Mouse (Mus musculus): Measurements from ENCODE around the gene 1700061G19Rik. TPM values are rescaled to one million over a fixed set of nuclear protein-coding genes. Genes with fewer than 3 reads are reported as not detected.
A peak's percentile ranks its signal among the peaks of the same experiment; 100 is the strongest.

Gene 1700061G19Rik
- polyA plus RNA-seq, 1 experiment from 2014 or later, result 0.63 TPM

DNA sequence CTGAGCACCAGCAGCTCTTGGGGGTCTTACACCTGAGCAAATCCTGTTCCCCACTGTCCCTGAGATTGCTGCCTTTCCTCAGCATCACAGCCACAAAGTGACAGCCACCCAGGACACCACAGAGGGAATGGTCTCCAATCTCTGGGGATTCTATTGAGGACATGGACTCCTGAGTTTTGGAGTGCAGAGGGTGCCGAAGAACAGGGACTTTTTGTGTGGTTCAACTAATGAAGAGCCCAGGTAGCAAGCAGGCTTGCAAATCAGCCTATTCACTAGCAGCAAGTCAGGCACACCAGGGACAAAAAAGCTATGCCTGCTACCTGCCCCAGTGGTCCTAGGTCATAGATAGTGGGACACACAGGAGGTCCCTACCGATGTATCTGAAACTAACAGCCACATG is 58.1 kb downstream of the 1700061G19Rik start:
- Histone ChIP-seq H3K4me2 (peak overlapping the region; percentile 80; the same call in 1 of the 2 replicates), H3K36me3 (no peaks in the 10 kb centered on the region), H3K27ac (no peak overlapping the region), H3K27me3 (replicated peaks) (no peaks in the 10 kb centered on the region), H3K9me3 (no peaks in the 10 kb centered on the region), H3K9ac (no peak overlapping the region), H3K4me1 (peaks cover 20% of the 10 kb centered on the region), H3K4me3 (replicated peaks) (no peak overlapping the region)
- 91% methylated on average over 2 of the region's 2 CpGs for WGBS
- ATAC-seq (ENCODE audit: insufficient read depth, low FRiP score, low read depth), result no peak

DNA sequence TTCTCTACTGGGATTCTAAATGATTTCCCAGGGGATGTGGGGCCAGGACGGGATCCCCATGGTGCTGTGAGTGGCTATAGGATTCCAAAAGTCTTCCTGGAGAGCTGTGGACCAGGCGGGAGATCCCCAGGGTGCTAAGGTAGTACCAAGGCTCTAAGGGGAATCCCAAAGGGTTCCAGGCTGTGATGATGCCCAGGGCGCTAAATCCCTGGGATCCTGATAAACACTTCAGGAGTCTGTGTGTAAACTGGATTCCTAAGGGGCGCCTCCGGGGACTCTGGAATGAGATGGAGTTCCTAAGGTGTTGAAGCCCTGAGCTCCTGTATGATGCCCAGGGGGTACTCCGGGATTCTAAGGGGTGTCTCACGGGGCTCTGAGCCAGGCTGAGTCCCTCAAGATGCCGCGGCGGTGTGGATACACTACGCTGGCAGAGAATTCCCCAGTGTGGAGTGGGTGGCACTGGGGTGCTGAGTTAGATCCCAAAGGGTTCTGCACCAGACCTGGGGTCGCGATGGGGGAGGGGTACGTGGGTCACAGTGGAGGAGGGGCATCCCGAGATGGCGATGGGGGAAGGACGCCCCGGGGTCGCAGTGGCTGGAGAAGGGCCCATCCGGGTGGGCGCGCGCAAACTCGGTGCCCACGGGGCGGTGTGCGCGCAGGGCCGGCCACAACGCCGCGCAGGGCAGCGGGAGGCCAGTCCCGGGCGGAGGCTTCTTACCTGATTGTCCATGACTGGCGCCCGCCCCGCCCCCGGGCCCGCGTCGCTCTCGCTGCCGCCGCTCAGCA is 59.5 kb downstream of the 1700061G19Rik start:
- H3K27ac ChIP-seq, result peak overlapping the region; percentile 57
- peak overlapping the region; percentile 80 for H3K4me2 ChIP-seq
- H3K4me1 ChIP-seq, result peaks cover 20% of the 10 kb centered on the region
- H3K27me3 ChIP-seq (replicated peaks), result no peaks in the 10 kb centered on the region
- 1% methylated on average over 41 of the region's 45 CpGs for WGBS
- ATAC-seq (ENCODE audit: insufficient read depth, low FRiP score, low read depth), result peak; percentile 54
- H3K36me3 ChIP-seq, result no peaks in the 10 kb centered on the region
- no peaks in the 10 kb centered on the region for H3K9me3 ChIP-seq
- H3K9ac ChIP-seq, result peak overlapping the region; percentile 93
- H3K4me3 ChIP-seq (replicated peaks), result peak overlapping the region; percentile 84

DNA sequence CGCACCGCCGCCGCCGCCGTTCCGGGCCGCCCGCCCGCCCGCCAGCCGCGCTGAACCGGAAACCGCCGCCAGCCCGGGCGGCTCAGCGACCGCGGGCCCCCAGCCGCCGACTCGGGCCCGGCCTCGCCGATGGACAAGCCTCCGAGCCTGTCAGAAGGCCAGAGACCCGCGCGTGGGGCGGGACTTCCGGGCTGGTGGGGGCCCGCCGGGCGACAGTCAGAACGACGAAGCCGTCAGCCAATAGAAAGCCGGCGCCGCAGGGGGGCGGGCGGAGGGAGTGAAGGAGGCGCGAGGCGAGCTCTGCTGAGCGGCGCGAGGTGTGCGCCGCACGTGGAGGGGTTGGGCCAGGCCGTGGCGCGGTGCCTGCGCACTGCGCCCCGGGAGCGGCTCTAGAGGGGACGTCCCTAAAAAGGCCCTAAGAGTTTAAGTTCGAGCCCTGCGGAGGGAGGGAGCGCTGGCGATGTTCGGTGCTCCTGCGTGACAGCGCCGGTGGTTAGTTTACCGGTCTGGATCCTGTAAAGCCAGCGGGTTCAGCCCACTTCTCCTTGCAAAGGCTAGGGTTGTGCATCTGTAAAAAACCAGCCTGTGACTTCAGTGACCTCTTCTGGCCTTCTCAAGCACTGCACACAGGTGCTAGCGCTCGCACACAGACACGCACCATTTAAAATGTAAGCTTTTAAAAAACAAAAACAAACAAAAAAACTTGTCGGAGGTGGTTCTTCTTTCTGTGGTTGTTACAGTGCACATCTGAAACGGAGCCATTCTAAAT is 60.3 kb downstream of the 1700061G19Rik start, which contains the start of gene Mllt1:
Gene Mllt1, minus strand, starts transcription at position 53 of the 769 bp plus-strand sequence.
- Histone ChIP-seq H3K27ac (peak within 1 kb of the TSS; percentile 57), H3K36me3 (no peaks in the 10 kb centered on the region), H3K9ac (peak within 1 kb of the TSS; percentile 93), H3K27me3 (replicated peaks) (no peaks in the 10 kb centered on the region), H3K4me2 (peak within 1 kb of the TSS; percentile 80), H3K9me3 (no peaks in the 10 kb centered on the region), H3K4me3 (replicated peaks) (peak within 1 kb of the TSS; percentile 84), H3K4me1 (peaks cover 20% of the 10 kb centered on the region)
- 4% methylated on average over 76 of the region's 76 CpGs for WGBS
- peak; percentile 98 for ATAC-seq (ENCODE audit: insufficient read depth, low FRiP score, low read depth)

DNA sequence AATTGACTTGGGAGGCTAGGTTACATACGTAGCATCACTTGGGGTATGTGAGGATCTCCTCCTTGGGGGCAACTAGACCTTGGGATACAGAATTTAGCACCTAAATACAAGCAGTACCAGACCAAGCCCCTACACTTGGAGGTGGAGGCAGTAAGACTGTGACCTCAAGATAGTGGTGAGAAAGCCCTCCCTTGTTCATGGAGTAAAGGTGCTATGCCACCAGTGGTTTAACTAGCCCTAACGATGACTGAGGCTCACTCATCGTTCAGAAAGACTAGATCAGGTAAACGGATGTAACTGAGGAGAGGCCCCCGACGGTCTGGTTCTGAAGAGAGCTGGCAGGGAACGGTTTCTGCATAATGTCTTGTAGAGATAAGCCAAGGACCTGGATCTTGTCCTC is 61.5 kb downstream of the 1700061G19Rik start:
- no peaks in the 10 kb centered on the region for H3K27me3 ChIP-seq (replicated peaks)
- no peak overlapping the region for H3K9ac ChIP-seq
- H3K9me3 ChIP-seq, result no peaks in the 10 kb centered on the region
- WGBS, result 87% methylated on average over 7 of the region's 7 CpGs
- H3K36me3 ChIP-seq, result no peaks in the 10 kb centered on the region
- H3K27ac ChIP-seq, result no peak overlapping the region
- ATAC-seq (ENCODE audit: insufficient read depth, low FRiP score, low read depth), result no peak
- H3K4me3 ChIP-seq (replicated peaks), result no peak overlapping the region
- H3K4me1 ChIP-seq, result peaks cover 20% of the 10 kb centered on the region
- no peak overlapping the region for H3K4me2 ChIP-seq

Other genes with a start within 250 kb of the 1700061G19Rik start
- gene Lonp1, start 248.6 kb upstream of the 1700061G19Rik start, polyA plus RNA-seq (2015; fragmentation: Nextera tagmentation; extraction: Ambion mirVana), result 59.1 and 59.2 TPM in 2 replicates
- gene Catsperd, start 247.3 kb upstream of the 1700061G19Rik start, polyA plus RNA-seq (2015; fragmentation: Nextera tagmentation; extraction: Ambion mirVana), result 0.30 and 0.48 TPM in 2 replicates
- 75.9 and 81.6 TPM in 2 replicates for gene Ranbp3, start 202.2 kb upstream of the 1700061G19Rik start, polyA plus RNA-seq (2015; fragmentation: Nextera tagmentation; extraction: Ambion mirVana)
- 437 and 463 TPM in 2 replicates for gene Ndufa11, start 157.7 kb upstream of the 1700061G19Rik start, polyA plus RNA-seq (2015; fragmentation: Nextera tagmentation; extraction: Ambion mirVana)
- gene Vmac, start 157.5 kb upstream of the 1700061G19Rik start, polyA plus RNA-seq (2015; fragmentation: Nextera tagmentation; extraction: Ambion mirVana), result 16.9 and 21.5 TPM in 2 replicates
- gene Nrtn, start 117.9 kb upstream of the 1700061G19Rik start, polyA plus RNA-seq (2015; fragmentation: Nextera tagmentation; extraction: Ambion mirVana), result 13.3 and 14.7 TPM in 2 replicates
- gene Dus3l, start 110.7 kb upstream of the 1700061G19Rik start, polyA plus RNA-seq (2015; fragmentation: Nextera tagmentation; extraction: Ambion mirVana), result 40.1 and 48.2 TPM in 2 replicates
- gene Prr22, start 105.2 kb upstream of the 1700061G19Rik start, polyA plus RNA-seq (2015; fragmentation: Nextera tagmentation; extraction: Ambion mirVana), result 1.3 and 1.4 TPM in 2 replicates
- gene Rfx2, start 44.5 kb upstream of the 1700061G19Rik start, polyA plus RNA-seq (2015; fragmentation: Nextera tagmentation; extraction: Ambion mirVana), result 6.1 and 6.6 TPM in 2 replicates
- not detected in 2 replicates for gene Acsbg2, start 1.0 kb upstream of the 1700061G19Rik start, polyA plus RNA-seq (2015; fragmentation: Nextera tagmentation; extraction: Ambion mirVana)
- gene Mllt1, start 59.9 kb downstream of the 1700061G19Rik start, polyA plus RNA-seq (2015; fragmentation: Nextera tagmentation; extraction: Ambion mirVana), result 39.8 and 43.7 TPM in 2 replicates
- 0.06 and 0.15 TPM in 2 replicates for gene Acer1, start 106.6 kb downstream of the 1700061G19Rik start, polyA plus RNA-seq (2015; fragmentation: Nextera tagmentation; extraction: Ambion mirVana)
- 144 and 147 TPM in 2 replicates for gene Clpp, start 114.8 kb downstream of the 1700061G19Rik start, polyA plus RNA-seq (2015; fragmentation: Nextera tagmentation; extraction: Ambion mirVana)
- gene Alkbh7, start 121.9 kb downstream of the 1700061G19Rik start, polyA plus RNA-seq (2015; fragmentation: Nextera tagmentation; extraction: Ambion mirVana), result 36.6 and 38.9 TPM in 2 replicates
- 0.32 and 0.43 TPM in 2 replicates for gene Pspn, start 124.5 kb downstream of the 1700061G19Rik start, polyA plus RNA-seq (2015; fragmentation: Nextera tagmentation; extraction: Ambion mirVana)
- gene Gtf2f1, start 135.8 kb downstream of the 1700061G19Rik start, polyA plus RNA-seq (2015; fragmentation: Nextera tagmentation; extraction: Ambion mirVana), result 58.2 and 61.1 TPM in 2 replicates
- gene Gm17949, start 136.0 kb downstream of the 1700061G19Rik start, polyA plus RNA-seq (2015; fragmentation: Nextera tagmentation; extraction: Ambion mirVana), result 0.51 and 0.58 TPM in 2 replicates
- 39.4 and 41.0 TPM in 2 replicates for gene Khsrp, start 156.0 kb downstream of the 1700061G19Rik start, polyA plus RNA-seq (2015; fragmentation: Nextera tagmentation; extraction: Ambion mirVana)
- not detected in 2 replicates for gene Slc25a41, start 166.2 kb downstream of the 1700061G19Rik start, polyA plus RNA-seq (2015; fragmentation: Nextera tagmentation; extraction: Ambion mirVana)
- gene Crb3, start 183.6 kb downstream of the 1700061G19Rik start, polyA plus RNA-seq (2015; fragmentation: Nextera tagmentation; extraction: Ambion mirVana), result 50.8 and 60.8 TPM in 2 replicates
- 8.7 and 10.0 TPM in 2 replicates for gene Slc25a23, start 184.4 kb downstream of the 1700061G19Rik start, polyA plus RNA-seq (2015; fragmentation: Nextera tagmentation; extraction: Ambion mirVana)
- gene Dennd1c, start 203.0 kb downstream of the 1700061G19Rik start, polyA plus RNA-seq (2015; fragmentation: Nextera tagmentation; extraction: Ambion mirVana), result 6.3 and 8.2 TPM in 2 replicates
- gene Tubb4a, start 212.3 kb downstream of the 1700061G19Rik start, polyA plus RNA-seq (2015; fragmentation: Nextera tagmentation; extraction: Ambion mirVana), result 20.3 and 23.9 TPM in 2 replicates
- 9.5 and 10.1 TPM in 2 replicates for gene Tnfsf9, start 229.8 kb downstream of the 1700061G19Rik start, polyA plus RNA-seq (2015; fragmentation: Nextera tagmentation; extraction: Ambion mirVana)

Data from stomach, embryonic 15.5 days (tissue).